Mouse (Mus musculus): Measurements from ENCODE around the gene Pde4a.

- TF ChIP-seq USF1 (IDR thresholded peaks at IDR 0.05; ENCODE audit: low read depth) (no peak), CTCF (IDR thresholded peaks at IDR 0.05; ENCODE audit: control insufficient read depth, insufficient read depth, insufficient read length) (no peak), FOSL1 (IDR thresholded peaks at IDR 0.05; ENCODE audit: insufficient read depth, low read length, poor library complexity, severe bottlenecking) (no peak), MYOG (IDR thresholded peaks at IDR 0.05; ENCODE audit: control insufficient read depth, extremely low read depth, insufficient read length) (no peak), MAX (IDR thresholded peaks at IDR 0.05) (no peak)
Observed at GRCm38 (mm10) chr9:21235341-21235740, 69.8 kb downstream of the Pde4a start.

Data from C2C12 (cell line).